Mouse (Mus musculus) heart, postnatal 0 days (tissue): ENCODE data around the gene Prr29. TPM values are rescaled to one million over a fixed set of nuclear protein-coding genes. Genes with fewer than 3 reads are reported as not detected.

Experiments
- ATAC-seq: fragments of 200-750 bp; cut with Nextera tagmentation; 2 replicates; pipeline ENCODE4 v1.8.0; 2017; ENCODE audit warnings: low read depth, moderate number of reproducible peaks, moderate library complexity; ENCODE audit not compliant: insufficient read depth
- DNase-seq: peaks from one replicate; pipeline ENCODE4 v3.0.0-alpha.2; 2016; ENCODE audit warnings: low spot score
- H3K27ac ChIP-seq: fragments of 300-500 bp; sonication (generic); 2 replicates; pipeline ENCODE4 v1.5.1; 2014; ENCODE audit warnings: low read depth, mild to moderate bottlenecking
- H3K27me3 ChIP-seq: fragments of 300-500 bp; sonication (generic); 2 replicates; pipeline ENCODE4 v1.6.1; 2014; ENCODE audit warnings: low read length, mixed read lengths; ENCODE audit not compliant: control insufficient read depth, insufficient read depth
- H3K36me3 ChIP-seq: fragments of 300-500 bp; sonication (generic); replicated peaks from 2 replicates; pipeline ENCODE4 v1.6.1; 2014; ENCODE audit warnings: low read length, mixed read lengths; ENCODE audit not compliant: control insufficient read depth, insufficient read depth
- H3K4me1 ChIP-seq: fragments of 300-500 bp; sonication (generic); 2 replicates; pipeline ENCODE4 v1.6.1; 2014; ENCODE audit warnings: antibody characterized with exemption; ENCODE audit not compliant: control insufficient read depth, insufficient read depth
- H3K4me2 ChIP-seq: fragments of 300-500 bp; sonication (generic); 2 replicates; pipeline ENCODE4 v1.6.1; 2014; ENCODE audit warnings: low read depth, mild to moderate bottlenecking, low read length, moderate library complexity
- H3K4me3 ChIP-seq: fragments of 300-500 bp; sonication (generic); 2 replicates; pipeline ENCODE4 v1.5.1; 2014; ENCODE audit warnings: low read depth, low read length
- H3K9ac ChIP-seq: fragments of 300-500 bp; sonication (generic); replicated peaks from 2 replicates; pipeline ENCODE4 v1.6.1; 2014; ENCODE audit warnings: low read depth, low read length, mixed read lengths
- H3K9me3 ChIP-seq: fragments of 300-500 bp; sonication (generic); replicated peaks from 2 replicates; pipeline ENCODE4 v1.6.1; 2016; ENCODE audit warnings: low read length; ENCODE audit not compliant: control insufficient read depth
- CTCF ChIP-seq: IDR thresholded peaks from 2 replicates; pipeline ENCODE4 v1.5.1; 2016; ENCODE audit warnings: antibody characterized with exemption, control low read depth, low read depth
- EP300 ChIP-seq: IDR thresholded peaks from 2 replicates; pipeline ENCODE4 v1.6.1; 2016; ENCODE audit warnings: antibody characterized with exemption, low read depth
- WGBS: fragments of 180-500 bp; shearing (Covaris S2); extraction: QIAGEN DNeasy Blood & Tissue Kit; methylation state at CpG from one replicate; pipeline ENCODE4 v1.1.7; 2014; 5-methylcytosine and 5-hydroxymethylcytosine counted together
- polyA plus RNA-seq: library from polyadenylated mRNA; unstranded; fragments of >200 nt; fragmentation: Nextera tagmentation; extraction: Ambion mirVana; gene quantifications from 2 replicates; pipeline ENCODE4 v1.2.1, GENCODE M21; 2015
- total RNA-seq: library from RNA; depleted of rRNA; stranded (reverse); fragments of >200 nt; gene quantifications from 2 replicates; pipeline ENCODE4 v1.2.3, GENCODE M21; 2014; ENCODE audit warnings: low replicate concordance; rRNA removed

Gene Prr29
- total RNA-seq (0.50 TPM in 1 of 2 replicates, not detected in the other), polyA plus RNA-seq (0.49 and 0.55 TPM in 2 replicates)

GRCm38 (mm10) chr11:106365366-106365765, at the start of gene Prr29:
Gene Prr29, plus strand, starts transcription at chr11:106365472.
- H3K9ac ChIP-seq = peak within 1 kb of the TSS; percentile 41; the same call in 1 of the 2 replicates
- 45% methylated on average over 10 of the region's 10 CpGs for WGBS
- DNase-seq = no peak

DNA sequence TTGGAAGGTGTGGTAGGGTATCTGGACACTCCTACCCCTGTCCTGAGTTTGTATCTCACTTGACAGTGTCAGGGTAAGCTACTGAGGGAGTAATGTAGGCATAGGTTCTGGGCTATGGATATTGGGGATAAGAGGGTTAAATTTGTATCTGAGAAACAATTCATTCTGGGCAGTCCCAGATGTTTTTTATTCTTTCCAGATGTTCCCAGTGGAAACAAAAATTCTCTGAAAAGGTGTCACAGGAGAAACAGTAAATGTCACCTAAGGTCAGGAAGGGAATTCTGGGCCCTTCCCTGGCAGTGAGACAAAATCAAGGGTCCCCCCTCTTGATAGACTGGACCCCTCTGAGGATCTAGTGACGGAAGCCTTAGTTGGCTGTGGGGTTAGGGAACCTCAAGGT, 48.9 kb upstream of the Prr29 start:
- Histone ChIP-seq H3K9me3 (no peaks in the 10 kb centered on the region), H3K27ac (no peak overlapping the region), H3K4me2 (no peak overlapping the region), H3K36me3 (no peaks in the 10 kb centered on the region), H3K27me3 (no peaks in the 10 kb centered on the region), H3K4me1 (no peaks in the 10 kb centered on the region), H3K4me3 (no peak overlapping the region), H3K9ac (no peak overlapping the region)
- WGBS = 96% methylated on average over 1 of the region's 1 CpGs
- DNase-seq = no peak
- no peak for TF ChIP-seq EP300
- TF ChIP-seq CTCF = no peak
- no peak for ATAC-seq

More at GRCm38 (mm10) chr11:106365366-106365765, at the start of gene Prr29:
- Histone ChIP-seq H3K36me3 (no peaks in the 10 kb centered on the region), H3K4me1 (peaks cover 17% of the 10 kb centered on the region; the same call in 1 of the 2 replicates), H3K9me3 (no peaks in the 10 kb centered on the region), H3K4me2 (peak within 1 kb of the TSS; percentile 48), H3K27ac (peak within 1 kb of the TSS; percentile 49; the same call in 1 of the 2 replicates), H3K27me3 (no peaks in the 10 kb centered on the region), H3K4me3 (no peak within 1 kb of the TSS)
- TF ChIP-seq CTCF (no peak), EP300 (no peak)
- ATAC-seq = 0 out of 2 replicates have a peak, but pooled peaks have one; percentile 18

- ATAC-seq = no peak
- no peaks in the 10 kb centered on the region for H3K9me3 ChIP-seq
- no peaks in the 10 kb centered on the region for H3K4me1 ChIP-seq
- WGBS = 75% methylated on average over 7 of the region's 7 CpGs
- peak overlapping the region; percentile 43; the same call in 1 of the 2 replicates for H3K27ac ChIP-seq
- no peak overlapping the region for H3K9ac ChIP-seq
- no peaks in the 10 kb centered on the region for H3K36me3 ChIP-seq
- no peak for TF ChIP-seq EP300
- no peak for TF ChIP-seq CTCF
- H3K4me2 ChIP-seq = no peak overlapping the region
- no peaks in the 10 kb centered on the region for H3K27me3 ChIP-seq
- no peak overlapping the region for H3K4me3 ChIP-seq
- no peak for DNase-seq
Observed at GRCm38 (mm10) chr11:106317801-106318200, 47.5 kb upstream of the Prr29 start.

GRCm38 (mm10) chr11:106318406-106319366, 46.6 kb upstream of the Prr29 start:
- no peak for TF ChIP-seq CTCF
- no peak for TF ChIP-seq EP300
- 50% methylated on average over 21 of the region's 21 CpGs for WGBS
- H3K36me3 ChIP-seq = no peaks in the 10 kb centered on the region
- DNase-seq (no peak), ATAC-seq (no peak)
- no peak overlapping the region for H3K4me3 ChIP-seq
- peak overlapping the region; percentile 43; the same call in 1 of the 2 replicates for H3K27ac ChIP-seq
- H3K4me1 ChIP-seq = no peaks in the 10 kb centered on the region
- H3K27me3 ChIP-seq = no peaks in the 10 kb centered on the region
- no peak overlapping the region for H3K9ac ChIP-seq
- H3K4me2 ChIP-seq = no peak overlapping the region
- no peaks in the 10 kb centered on the region for H3K9me3 ChIP-seq

DNA sequence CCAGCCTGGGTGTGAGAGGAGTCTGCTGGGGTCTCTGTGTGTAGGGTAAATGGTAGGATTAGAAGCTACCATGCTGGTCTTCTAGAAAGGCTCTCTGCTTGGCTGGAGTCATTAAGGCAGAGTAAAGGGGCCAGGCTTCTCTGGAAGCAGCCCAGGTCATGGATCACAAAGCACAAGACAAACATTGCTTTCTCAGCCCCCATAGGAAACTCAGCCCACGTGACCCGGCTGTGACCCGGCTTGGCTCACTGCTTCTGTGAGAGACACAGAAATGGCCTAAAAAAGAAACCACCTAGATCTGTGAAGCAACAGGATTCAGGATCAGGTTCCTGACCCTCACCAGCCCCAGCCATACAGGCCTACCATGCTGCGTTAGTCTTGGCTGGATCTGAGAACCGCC, 40.4 kb upstream of the Prr29 start:
- Histone ChIP-seq H3K4me2 (no peak overlapping the region), H3K27me3 (no peaks in the 10 kb centered on the region), H3K27ac (no peak overlapping the region), H3K9me3 (no peaks in the 10 kb centered on the region), H3K4me3 (no peak overlapping the region), H3K9ac (no peak overlapping the region), H3K36me3 (no peaks in the 10 kb centered on the region), H3K4me1 (peaks cover 11% of the 10 kb centered on the region; the same call in 1 of the 2 replicates)
- no peak for TF ChIP-seq EP300
- no peak for TF ChIP-seq CTCF
- WGBS = 87% methylated on average over 5 of the region's 5 CpGs
- DNase-seq (no peak), ATAC-seq (no peak)
